Mouse (Mus musculus) lung, postnatal 0 days (tissue): ENCODE data around the gene Prkcz.
A peak's percentile ranks its signal among the peaks of the same experiment; 100 is the strongest.

Experiments
- CTCF ChIP-seq: IDR thresholded peaks from 2 replicates; pipeline ENCODE4 v1.5.1; 2016; ENCODE audit warnings: antibody characterized with exemption, mild to moderate bottlenecking
- EP300 ChIP-seq: IDR thresholded peaks from 2 replicates; pipeline ENCODE4 v1.6.1; 2016; ENCODE audit warnings: antibody characterized with exemption, mild to moderate bottlenecking, control low read depth

- peak; percentile 21 for TF ChIP-seq CTCF
- TF ChIP-seq EP300, result no peak
These were observed 127.3 kb downstream of the Prkcz start for GRCm38 (mm10) chr4:155233878-155234277.
